Mouse (Mus musculus): ENCODE measurements around the gene Sbf2. TPM values are rescaled to one million over a fixed set of nuclear protein-coding genes. Genes with fewer than 3 reads are reported as not detected.
A peak's percentile ranks its signal among the peaks of the same experiment; 100 is the strongest.

Sbf2 gene
- total and polyA plus RNA-seq, 2 experiments, result 7.2 to 19.6 TPM

GRCm38 (mm10) chr7:110306281-110306680, 308.4 kb downstream of the Sbf2 start:
- no peak overlapping the region for H3K4me3 ChIP-seq (ENCODE audit: insufficient read depth, low read depth, low read length)
- H3K36me3 ChIP-seq (ENCODE audit: control insufficient read depth, insufficient read depth, low read length), result peaks cover 4% of the 10 kb centered on the region; the same call in 1 of the 2 replicates
- no peaks in the 10 kb centered on the region for H3K27me3 ChIP-seq (ENCODE audit: control insufficient read depth, insufficient read depth, low read length)
- 91% methylated on average over 5 of the region's 5 CpGs for WGBS
- no peak overlapping the region for H3K27ac ChIP-seq (replicated peaks; ENCODE audit: insufficient read depth, low read depth, low read length)
- TF ChIP-seq POLR2A (IDR thresholded peaks at IDR 0.05; ENCODE audit: extremely low read depth, insufficient read depth, low read length), result no peak
- no peak for TF ChIP-seq CTCF (IDR thresholded peaks at IDR 0.05; ENCODE audit: low read depth, low read length)
- DNase-seq (ENCODE audit: extremely low read depth, low read depth, low spot score), result no peak
- no peak overlapping the region for H3K9ac ChIP-seq (ENCODE audit: low read depth, low read length)
- no peaks in the 10 kb centered on the region for H3K79me2 ChIP-seq (ENCODE audit: control insufficient read depth, insufficient read depth, low read length)
- H3K4me1 ChIP-seq (ENCODE audit: control insufficient read depth, insufficient read depth, low read length), result no peaks in the 10 kb centered on the region

- TF ChIP-seq POLR2A (IDR thresholded peaks at IDR 0.05; ENCODE audit: extremely low read depth, insufficient read depth, low read length), result no peak
- no peak for TF ChIP-seq CTCF (IDR thresholded peaks at IDR 0.05; ENCODE audit: low read depth, low read length)
Observed at GRCm38 (mm10) chr7:110305486-110305885, 309.2 kb downstream of the Sbf2 start.

GRCm38 (mm10) chr7:110302886-110303285, 311.8 kb downstream of the Sbf2 start:
- no peaks in the 10 kb centered on the region for H3K4me1 ChIP-seq (ENCODE audit: control insufficient read depth, insufficient read depth, low read length)
- H3K4me3 ChIP-seq (ENCODE audit: insufficient read depth, low read depth, low read length), result no peak overlapping the region
- no peak overlapping the region for H3K27ac ChIP-seq (replicated peaks; ENCODE audit: insufficient read depth, low read depth, low read length)
- H3K79me2 ChIP-seq (ENCODE audit: control insufficient read depth, insufficient read depth, low read length), result no peaks in the 10 kb centered on the region
- no peak for DNase-seq (ENCODE audit: extremely low read depth, low read depth, low spot score)
- H3K9ac ChIP-seq (ENCODE audit: low read depth, low read length), result no peak overlapping the region
- TF ChIP-seq POLR2A (IDR thresholded peaks at IDR 0.05; ENCODE audit: extremely low read depth, insufficient read depth, low read length) (no peak), CTCF (IDR thresholded peaks at IDR 0.05; ENCODE audit: low read depth, low read length) (no peak)
- no peaks in the 10 kb centered on the region for H3K36me3 ChIP-seq (ENCODE audit: control insufficient read depth, insufficient read depth, low read length)
- H3K27me3 ChIP-seq (ENCODE audit: control insufficient read depth, insufficient read depth, low read length), result no peaks in the 10 kb centered on the region
- WGBS, result 59% methylated on average over 6 of the region's 6 CpGs

More at GRCm38 (mm10) chr7:110305486-110305885, 309.2 kb downstream of the Sbf2 start:
- H3K79me2 ChIP-seq (ENCODE audit: control insufficient read depth, insufficient read depth, low read length), result no peaks in the 10 kb centered on the region
- no peak for DNase-seq (ENCODE audit: extremely low read depth, low read depth, low spot score)
- H3K9ac ChIP-seq (ENCODE audit: low read depth, low read length), result no peak overlapping the region
- no peaks in the 10 kb centered on the region for H3K27me3 ChIP-seq (ENCODE audit: control insufficient read depth, insufficient read depth, low read length)
- H3K27ac ChIP-seq (replicated peaks; ENCODE audit: insufficient read depth, low read depth, low read length), result no peak overlapping the region
- H3K4me3 ChIP-seq (ENCODE audit: insufficient read depth, low read depth, low read length), result no peak overlapping the region
- no peaks in the 10 kb centered on the region for H3K4me1 ChIP-seq (ENCODE audit: control insufficient read depth, insufficient read depth, low read length)
- peaks cover 4% of the 10 kb centered on the region; the same call in 1 of the 2 replicates for H3K36me3 ChIP-seq (ENCODE audit: control insufficient read depth, insufficient read depth, low read length)
- WGBS, result 83% methylated on average over 4 of the region's 4 CpGs

- Histone ChIP-seq H3K4me3 (ENCODE audit: insufficient read depth, low read depth, low read length) (no peak overlapping the region), H3K36me3 (ENCODE audit: control insufficient read depth, insufficient read depth, low read length) (no peaks in the 10 kb centered on the region), H3K27ac (replicated peaks; ENCODE audit: insufficient read depth, low read depth, low read length) (no peak overlapping the region), H3K9ac (ENCODE audit: low read depth, low read length) (no peak overlapping the region), H3K79me2 (ENCODE audit: control insufficient read depth, insufficient read depth, low read length) (no peaks in the 10 kb centered on the region), H3K4me1 (ENCODE audit: control insufficient read depth, insufficient read depth, low read length) (no peaks in the 10 kb centered on the region), H3K27me3 (ENCODE audit: control insufficient read depth, insufficient read depth, low read length) (no peaks in the 10 kb centered on the region)
- 89% methylated on average over 17 of the region's 17 CpGs for WGBS
- DNase-seq (ENCODE audit: extremely low read depth, low read depth, low spot score), result no peak
- TF ChIP-seq CTCF (IDR thresholded peaks at IDR 0.05; ENCODE audit: low read depth, low read length) (no peak), POLR2A (IDR thresholded peaks at IDR 0.05; ENCODE audit: extremely low read depth, insufficient read depth, low read length) (no peak)
Observed at GRCm38 (mm10) chr7:110298739-110299410, 315.8 kb downstream of the Sbf2 start.

GRCm38 (mm10) chr7:110298090-110298489, 316.6 kb downstream of the Sbf2 start:
- Histone ChIP-seq H3K27ac (replicated peaks; ENCODE audit: insufficient read depth, low read depth, low read length) (peak overlapping the region; percentile 27; the same call in 1 of the 2 replicates), H3K9ac (ENCODE audit: low read depth, low read length) (no peak overlapping the region), H3K36me3 (ENCODE audit: control insufficient read depth, insufficient read depth, low read length) (no peaks in the 10 kb centered on the region), H3K79me2 (ENCODE audit: control insufficient read depth, insufficient read depth, low read length) (no peaks in the 10 kb centered on the region), H3K4me3 (ENCODE audit: insufficient read depth, low read depth, low read length) (no peak overlapping the region), H3K4me1 (ENCODE audit: control insufficient read depth, insufficient read depth, low read length) (no peaks in the 10 kb centered on the region), H3K27me3 (ENCODE audit: control insufficient read depth, insufficient read depth, low read length) (no peaks in the 10 kb centered on the region)
- WGBS, result 92% methylated on average over 7 of the region's 7 CpGs
- DNase-seq (ENCODE audit: extremely low read depth, low read depth, low spot score), result no peak
- no peak for TF ChIP-seq POLR2A (IDR thresholded peaks at IDR 0.05; ENCODE audit: extremely low read depth, insufficient read depth, low read length)
- no peak for TF ChIP-seq CTCF (IDR thresholded peaks at IDR 0.05; ENCODE audit: low read depth, low read length)

- Histone ChIP-seq H3K36me3 (ENCODE audit: control insufficient read depth, insufficient read depth, low read length) (no peaks in the 10 kb centered on the region), H3K27ac (replicated peaks; ENCODE audit: insufficient read depth, low read depth, low read length) (peak overlapping the region; percentile 27), H3K9ac (ENCODE audit: low read depth, low read length) (no peak overlapping the region), H3K27me3 (ENCODE audit: control insufficient read depth, insufficient read depth, low read length) (no peaks in the 10 kb centered on the region), H3K4me3 (ENCODE audit: insufficient read depth, low read depth, low read length) (no peak overlapping the region), H3K4me1 (ENCODE audit: control insufficient read depth, insufficient read depth, low read length) (no peaks in the 10 kb centered on the region), H3K79me2 (ENCODE audit: control insufficient read depth, insufficient read depth, low read length) (no peaks in the 10 kb centered on the region)
- no peak for TF ChIP-seq POLR2A (IDR thresholded peaks at IDR 0.05; ENCODE audit: extremely low read depth, insufficient read depth, low read length)
- no peak for TF ChIP-seq CTCF (IDR thresholded peaks at IDR 0.05; ENCODE audit: low read depth, low read length)
- WGBS, result 87% methylated on average over 4 of the region's 4 CpGs
- DNase-seq (ENCODE audit: extremely low read depth, low read depth, low spot score), result no peak
Observed at GRCm38 (mm10) chr7:110297611-110298010, 317.1 kb downstream of the Sbf2 start.

All from liver, adult 2 months (tissue).